Mouse (Mus musculus) ovary, postnatal 36 days (tissue): ENCODE results near the gene Rhof.
A peak's percentile ranks its signal among the peaks of the same experiment; 100 is the strongest.
"Not testable (repeated sequence)": the region's sequence is repeated elsewhere in the genome, so short reads cannot be mapped to it uniquely, and the experiment has no call there.

Source experiments
- DNase-seq: peaks from one replicate; pipeline ENCODE4 v3.0.0; 2022; ENCODE audit warnings: low spot score, mixed read lengths

Rhof gene

GRCm38 (mm10) chr5:123067395-123067995, 65.0 kb downstream of the Rhof start:
- no peak for DNase-seq

DNA sequence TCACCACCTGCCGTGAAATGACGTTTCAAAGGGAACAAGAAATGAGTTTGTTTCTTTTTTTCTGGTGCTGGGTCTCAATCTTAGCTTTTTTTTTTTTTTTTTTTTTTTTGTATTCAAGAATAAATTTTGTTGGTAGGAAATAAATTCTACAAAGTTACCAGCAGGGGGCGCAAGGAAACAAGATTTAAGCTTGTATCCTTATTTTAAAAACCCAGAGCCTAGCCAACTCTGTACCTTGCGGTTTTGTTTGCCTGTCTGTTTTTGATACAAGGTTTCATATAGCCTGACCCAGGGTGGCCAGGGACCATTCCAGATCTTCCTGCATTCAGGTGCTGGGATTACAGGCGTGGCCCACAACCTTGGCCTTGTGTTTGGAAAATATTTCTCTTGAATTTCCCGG, 68.3 kb downstream of the Rhof start:
- peak; percentile 12 for DNase-seq

DNA sequence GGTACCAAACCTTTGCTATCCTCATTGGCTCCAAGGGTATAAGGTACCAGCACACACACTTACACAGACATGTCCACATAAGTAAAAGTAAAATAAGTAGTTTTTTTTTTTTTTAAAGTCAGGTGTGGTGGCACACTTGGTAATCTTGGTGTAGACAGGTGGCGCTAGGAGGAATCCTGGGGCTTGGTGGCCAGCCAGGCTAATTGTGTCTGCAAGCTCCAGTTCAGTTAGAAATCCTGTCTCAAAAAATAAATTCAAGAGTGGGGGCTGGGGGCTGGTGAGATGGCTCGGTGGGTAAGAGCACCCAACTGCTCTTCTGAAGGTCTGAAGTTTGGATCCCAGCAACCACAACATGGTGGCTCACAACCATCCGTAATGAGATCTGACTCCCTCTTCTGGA, 69.4 kb downstream of the Rhof start:
- no peak for DNase-seq

GRCm38 (mm10) chr5:123061402-123061749, 71.1 kb downstream of the Rhof start:
- not testable (repeated sequence) for DNase-seq

DNA sequence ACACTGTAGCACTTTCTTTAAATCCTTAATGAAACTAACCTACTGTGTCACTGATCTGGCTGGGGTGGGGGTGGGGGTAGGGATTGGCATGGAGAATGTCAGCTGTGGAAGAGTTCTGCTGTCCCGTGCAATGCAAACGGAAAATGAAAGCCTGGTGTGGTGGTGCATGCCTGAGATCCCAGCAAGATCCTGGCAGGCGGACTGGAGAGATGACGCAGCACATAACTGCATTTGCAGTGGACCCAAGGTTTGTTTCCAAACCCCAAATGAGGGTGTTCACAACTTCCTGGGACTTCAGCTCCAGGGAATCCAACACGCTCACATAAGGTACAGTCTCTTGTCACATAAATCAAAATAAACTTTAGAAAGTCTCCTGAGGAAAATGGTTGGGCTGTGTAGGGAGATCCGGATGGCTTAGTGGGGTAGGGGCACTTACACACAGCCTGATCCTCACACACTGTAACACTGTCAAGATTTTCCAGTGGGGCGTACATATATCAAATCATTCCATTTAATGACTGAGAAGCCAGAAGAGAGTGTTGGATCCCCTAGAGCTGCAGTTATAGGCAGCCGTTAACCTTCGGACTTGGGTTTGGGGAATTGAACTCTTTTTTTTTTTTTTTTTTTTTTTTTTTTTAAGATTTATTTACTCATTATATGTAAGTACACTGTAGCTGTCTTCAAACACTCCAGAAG, 71.6 kb downstream of the Rhof start:
- no peak for DNase-seq

GRCm38 (mm10) chr5:123059757-123060520, 72.6 kb downstream of the Rhof start:
- no peak for DNase-seq

DNA sequence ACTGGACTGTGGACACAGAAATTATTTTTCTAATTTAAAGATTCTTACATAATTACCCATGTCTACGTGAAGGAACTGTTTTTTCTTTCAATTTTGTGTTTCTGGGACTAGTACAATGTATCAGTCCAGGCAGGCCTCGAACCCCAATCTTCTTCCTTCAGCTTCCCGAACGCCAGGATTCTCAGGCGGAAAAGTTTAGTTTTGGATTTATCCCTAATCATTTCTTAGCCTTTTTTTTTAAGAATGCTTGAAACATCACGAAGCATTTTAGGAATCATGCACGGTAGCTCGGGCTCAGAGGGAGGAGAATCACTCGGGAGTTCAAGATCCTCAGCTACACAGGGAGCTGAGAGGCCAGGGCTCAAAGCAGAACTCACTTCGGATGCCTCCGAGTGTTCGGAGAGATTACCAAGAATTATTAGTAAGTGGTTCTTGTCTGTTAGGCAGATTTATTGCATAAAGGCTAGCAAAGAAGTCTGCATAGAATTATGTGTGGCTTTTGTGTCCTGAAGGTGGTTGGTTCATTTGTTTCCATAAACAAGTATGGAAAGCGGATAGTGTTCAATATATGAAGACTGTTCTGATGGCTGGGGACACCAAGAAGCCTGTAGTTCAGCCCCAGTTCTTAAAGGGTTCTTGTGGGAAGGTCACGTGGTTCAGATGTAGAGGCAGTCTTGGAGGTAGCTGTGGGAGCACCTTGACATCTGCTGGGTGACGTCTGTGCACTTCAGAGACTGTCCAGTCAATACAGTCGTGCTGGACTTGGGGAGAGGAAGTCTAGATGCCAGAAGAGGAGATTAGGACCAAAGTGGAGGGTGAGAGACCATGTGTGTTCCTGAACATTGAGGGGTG, 74.0 kb downstream of the Rhof start:
- DNase-seq = no peak

DNA sequence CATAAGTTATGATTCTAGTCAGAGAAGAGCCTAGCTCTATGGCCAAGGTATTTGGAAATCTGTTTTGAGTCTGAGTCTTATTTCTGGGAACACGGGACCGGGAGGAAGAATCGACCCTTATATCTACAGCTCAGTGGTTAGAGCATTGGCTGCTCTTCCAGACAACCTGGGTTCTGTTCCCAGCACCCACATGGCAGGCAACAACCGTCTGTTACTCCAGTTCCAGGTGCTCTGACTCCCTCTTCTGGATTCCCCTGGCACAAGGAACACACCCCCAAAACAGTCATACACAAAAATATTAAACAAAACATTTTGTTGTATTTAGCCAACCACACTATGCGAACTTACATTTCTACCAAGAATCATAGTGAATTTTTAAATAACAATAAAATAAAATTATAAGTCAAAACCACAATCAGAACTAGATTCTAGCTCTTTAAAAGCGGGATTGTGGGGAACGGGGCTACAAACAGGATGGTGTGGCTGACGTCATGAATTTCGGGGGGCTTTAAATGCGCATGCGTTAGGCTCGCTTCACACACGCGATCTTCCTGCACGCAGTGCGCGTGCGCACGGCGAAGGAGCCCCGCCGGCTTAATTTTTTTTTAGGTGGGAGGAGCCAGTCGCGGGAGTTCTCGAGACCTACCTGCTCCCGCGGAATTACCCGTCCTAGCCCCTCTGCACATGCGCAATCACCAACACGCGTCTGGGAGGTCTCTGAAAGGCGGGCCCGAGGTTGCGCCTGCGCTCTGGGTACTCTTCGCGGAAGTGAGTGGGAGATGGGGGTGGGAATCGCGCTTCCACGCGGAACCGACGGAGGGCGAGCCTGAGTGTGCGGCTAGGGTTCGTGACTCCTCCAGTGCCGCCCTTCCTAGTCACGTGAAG, 74.9 kb downstream of the Rhof start:
- DNase-seq = peak; percentile 98
